Mouse (Mus musculus) frontal cortex, postnatal 14 days (tissue): ENCODE measurements at regions not wholly inside any gene's neighbourhood (a gene's known extent, or its start where the extent isn't known, plus 50 kb on each side); places are given as distances from the start of the nearest gene placed in this dataset.
A peak's percentile ranks its signal among the peaks of the same experiment; 100 is the strongest.
"Not testable (repeated sequence)": the region's sequence is repeated elsewhere in the genome, so short reads cannot be mapped to it uniquely, and the experiment has no call there.

Experiments used
- DNase-seq, 2 experiments: peaks; one replicate each; pipeline ENCODE4 v3.0.0; 2022; ENCODE audit warnings: low spot score in 2 of 2

- DNase-seq, result no peak
These were observed 62.5 kb downstream of the Rad51ap2 start for GRCm38 (mm10) chr12:11518379-11518778.

GRCm38 (mm10) chr12:11562891-11563290 is 107.0 kb downstream of the Rad51ap2 start:
- DNase-seq, result no peak

GRCm38 (mm10) chr12:11570160-11570559 is 114.3 kb downstream of the Rad51ap2 start:
- no peak for DNase-seq

- DNase-seq, result no peak
These were observed 148.1 kb downstream of the Rad51ap2 start for GRCm38 (mm10) chr12:11603946-11604345.

- DNase-seq, result no peak
These were observed 152.9 kb downstream of the Rad51ap2 start for GRCm38 (mm10) chr12:11608733-11609132.

GRCm38 (mm10) chr12:11611656-11612055 is 155.8 kb downstream of the Rad51ap2 start:
- DNase-seq, result no peak

GRCm38 (mm10) chr12:11615237-11615636 is 159.4 kb downstream of the Rad51ap2 start:
- no peak for DNase-seq

- DNase-seq, result no peak
These were observed 167.7 kb downstream of the Rad51ap2 start for GRCm38 (mm10) chr12:11623561-11623960.

- no peak for DNase-seq
These were observed 174.3 kb downstream of the Rad51ap2 start for GRCm38 (mm10) chr12:11630178-11630577.

GRCm38 (mm10) chr12:11631790-11632189 is 175.9 kb downstream of the Rad51ap2 start:
- no peak for DNase-seq

- peak in 1 of 2 experiments; percentile 4 for DNase-seq
These were observed 217.4 kb downstream of the Rad51ap2 start for GRCm38 (mm10) chr12:11673281-11673680.

- no peak for DNase-seq
These were observed 238.9 kb downstream of the Rad51ap2 start for GRCm38 (mm10) chr12:11694797-11695196.

- DNase-seq, result no peak
These were observed 253.2 kb downstream of the Rad51ap2 start for GRCm38 (mm10) chr12:11708879-11709602.

GRCm38 (mm10) chr12:11717633-11718032 is 261.8 kb downstream of the Rad51ap2 start:
- no peak for DNase-seq

- DNase-seq, result no peak
These were observed 295.6 kb downstream of the Rad51ap2 start for GRCm38 (mm10) chr12:11751471-11751870.

- no peak for DNase-seq
These were observed 298.5 kb downstream of the Rad51ap2 start for GRCm38 (mm10) chr12:11754184-11754907.

- DNase-seq, result no peak
These were observed 346.4 kb downstream of the Rad51ap2 start for GRCm38 (mm10) chr12:11802326-11802725.

- no peak for DNase-seq
These were observed 347.3 kb downstream of the Rad51ap2 start for GRCm38 (mm10) chr12:11803162-11803561.

- no peak for DNase-seq
These were observed 373.8 kb downstream of the Rad51ap2 start for GRCm38 (mm10) chr12:11829701-11830100.

GRCm38 (mm10) chr12:11831292-11831691 is 375.4 kb downstream of the Rad51ap2 start:
- no peak for DNase-seq

- peak; percentile 10 to 12 for DNase-seq
These were observed 382.1 kb downstream of the Rad51ap2 start for GRCm38 (mm10) chr12:11837819-11838472.

- DNase-seq, result no peak
These were observed 395.2 kb downstream of the Rad51ap2 start for GRCm38 (mm10) chr12:11851034-11851433.

GRCm38 (mm10) chr12:11881809-11882208 is 380.1 kb upstream of the Fam49a start:
- DNase-seq, result not testable (repeated sequence)
